Mouse (Mus musculus) ES-E14 (cell line): ENCODE results near the gene Epb41l5.

Experiments used
- HCFC1 ChIP-seq: IDR thresholded peaks from 2 replicates; pipeline ENCODE4 v1.6.1; 2012; ENCODE audit warnings: low read length, inconsistent platforms, borderline replicate concordance; ENCODE audit not compliant: insufficient read depth
- MAFK ChIP-seq: IDR thresholded peaks from 2 replicates; pipeline ENCODE4 v1.6.1; 2014; ENCODE audit warnings: mild to moderate bottlenecking, low read depth, low read length, inconsistent platforms; ENCODE audit not compliant: insufficient read depth
- ZC3H11A ChIP-seq: IDR thresholded peaks from 2 replicates; pipeline ENCODE4 v1.6.1; 2012; ENCODE audit warnings: low read depth, mild to moderate bottlenecking, inconsistent platforms, low read length, borderline replicate concordance

DNA sequence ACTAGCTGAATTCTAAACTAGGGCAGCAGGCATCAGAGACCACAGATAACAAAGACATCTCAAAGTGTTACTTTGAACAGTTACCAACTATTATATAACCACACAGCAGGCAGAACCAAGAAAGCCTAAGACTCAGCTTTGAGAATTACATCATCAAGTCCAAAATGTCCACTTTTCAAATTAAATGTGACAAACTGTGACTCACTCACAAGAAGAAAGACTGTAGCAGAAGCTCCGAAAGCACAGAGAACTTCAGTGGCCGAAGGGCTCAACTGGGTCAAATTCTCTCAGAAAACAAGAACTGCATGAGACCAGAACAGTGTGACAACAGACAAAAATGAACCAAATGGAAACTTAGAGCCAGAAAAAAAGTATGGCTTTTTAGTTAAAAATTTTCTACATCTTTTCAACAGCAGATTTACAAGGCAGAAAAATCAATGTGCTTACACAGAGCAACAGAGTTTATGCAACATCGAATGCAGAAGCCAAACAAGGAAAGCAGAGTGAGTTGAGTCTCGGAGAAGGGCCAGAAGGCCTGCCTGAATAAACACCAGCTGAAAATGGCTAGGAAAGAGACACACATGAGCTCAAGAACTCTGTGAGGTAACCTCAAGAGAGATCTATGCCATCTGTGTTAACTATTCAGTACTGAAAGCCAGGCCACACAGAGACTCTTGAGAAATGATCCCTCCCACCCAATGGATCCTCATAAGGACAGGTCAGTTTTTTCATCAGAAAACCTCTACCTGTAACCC lies 91.0 kb downstream of the Epb41l5 start:
- TF ChIP-seq MAFK: no peak
- TF ChIP-seq ZC3H11A: no peak
- no peak for TF ChIP-seq HCFC1
